Mouse (Mus musculus) forebrain, embryonic 12.5 days (tissue): ENCODE data around the gene Uqcrc2. TPM values are rescaled to one million over a fixed set of nuclear protein-coding genes. Genes with fewer than 3 reads are reported as not detected.

Source experiments
- ATAC-seq: fragments of 200-750 bp; cut with Nextera tagmentation; 2 replicates; pipeline ENCODE4 v1.8.0; 2017; ENCODE audit warnings: moderate TSS enrichment; ENCODE audit not compliant: low FRiP score
- H3K27ac ChIP-seq: fragments of 300-500 bp; sonication (generic); 2 replicates; pipeline ENCODE4 v1.5.1; 2016; ENCODE audit warnings: mild to moderate bottlenecking
- H3K27me3 ChIP-seq: fragments of 300-500 bp; sonication (generic); 2 replicates; pipeline ENCODE4 v1.6.1; 2016; ENCODE audit warnings: mild to moderate bottlenecking
- H3K36me3 ChIP-seq: fragments of 300-500 bp; sonication (generic); replicated peaks from 2 replicates; pipeline ENCODE4 v1.6.1; 2016; ENCODE audit warnings: mild to moderate bottlenecking
- H3K4me1 ChIP-seq: fragments of 300-500 bp; sonication (generic); 2 replicates; pipeline ENCODE4 v1.6.1; 2016
- H3K4me2 ChIP-seq: fragments of 300-500 bp; sonication (generic); 2 replicates; pipeline ENCODE4 v1.6.1; 2016; ENCODE audit warnings: mild to moderate bottlenecking, moderate library complexity
- H3K4me3 ChIP-seq: fragments of 300-500 bp; sonication (generic); replicated peaks from 2 replicates; pipeline ENCODE4 v1.5.1; 2016; ENCODE audit warnings: mild to moderate bottlenecking
- H3K9ac ChIP-seq: fragments of 300-500 bp; sonication (generic); 2 replicates; pipeline ENCODE4 v1.6.1; 2016; ENCODE audit warnings: mild to moderate bottlenecking
- H3K9me3 ChIP-seq: fragments of 300-500 bp; sonication (generic); 2 replicates; pipeline ENCODE4 v1.6.1; 2016
- WGBS: fragments of 180-500 bp; shearing (Covaris S2); methylation state at CpG from one replicate; pipeline ENCODE4 v1.1.7; 2016; 5-methylcytosine and 5-hydroxymethylcytosine counted together
- polyA plus RNA-seq: library from polyadenylated mRNA; unstranded; fragments of >200 nt; fragmentation: Nextera tagmentation; extraction: Ambion mirVana; gene quantifications from 2 replicates; pipeline ENCODE4 v1.2.1, GENCODE M21; 2016

The Uqcrc2 gene
- polyA plus RNA-seq, 1 experiment from 2014 or later: 178 TPM

DNA sequence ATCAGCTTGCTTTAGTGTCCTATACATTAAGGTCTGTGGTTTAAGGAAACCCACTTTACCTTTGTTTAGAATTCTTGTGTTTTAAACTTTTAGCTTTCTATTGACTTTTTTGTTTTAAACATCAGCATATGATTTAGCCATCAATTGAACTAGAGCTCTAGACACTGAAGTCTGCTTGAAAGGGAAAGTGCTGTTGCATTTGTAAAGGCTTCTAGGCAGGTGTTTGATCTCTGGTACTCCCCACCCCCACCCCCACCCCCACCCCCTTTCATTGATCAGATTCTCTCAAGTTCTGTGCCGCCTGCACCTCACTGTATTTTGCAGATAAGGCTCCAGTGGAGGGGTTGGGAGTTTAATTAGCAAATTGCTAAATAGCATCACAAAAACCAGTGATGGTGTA lies 60.7 kb downstream of the Uqcrc2 start:
- no peak overlapping the region for H3K4me2 ChIP-seq
- 53% methylated on average over 1 of the region's 1 CpGs for WGBS
- 0 out of 2 replicates have a peak, but pooled peaks cover 4% of the 10 kb centered on the region for H3K4me1 ChIP-seq
- H3K27me3 ChIP-seq: no peaks in the 10 kb centered on the region
- H3K27ac ChIP-seq: no peak overlapping the region
- H3K36me3 ChIP-seq: peaks cover 10% of the 10 kb centered on the region; the same call in 1 of the 2 replicates
- no peak for ATAC-seq
- no peak overlapping the region for H3K4me3 ChIP-seq
- H3K9me3 ChIP-seq: no peaks in the 10 kb centered on the region
- H3K9ac ChIP-seq: no peak overlapping the region

DNA sequence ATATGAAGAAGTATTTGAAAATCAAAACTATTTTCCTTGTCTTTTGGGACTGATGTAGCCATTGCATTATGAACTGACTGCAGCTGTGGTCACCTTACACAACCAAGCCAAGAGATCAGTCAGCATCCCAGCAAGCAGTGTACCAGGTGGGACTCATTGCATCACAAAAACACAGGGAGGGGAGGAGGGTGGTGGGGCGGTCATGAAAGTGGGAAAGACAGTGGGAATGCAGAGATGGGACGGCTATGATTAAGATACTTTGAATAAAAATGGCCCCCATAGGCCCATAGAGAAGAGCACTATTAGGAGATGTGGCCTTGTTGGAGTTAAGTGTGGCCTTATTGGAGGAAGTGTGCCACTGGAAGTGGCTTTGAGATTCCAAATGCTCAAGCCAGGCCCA lies 61.4 kb downstream of the Uqcrc2 start:
- WGBS: 92% methylated on average over 2 of the region's 2 CpGs
- H3K9ac ChIP-seq: no peak overlapping the region
- no peak overlapping the region for H3K4me3 ChIP-seq
- H3K27me3 ChIP-seq: no peaks in the 10 kb centered on the region
- H3K36me3 ChIP-seq: 0 out of 2 replicates have a peak, but pooled peaks cover 5% of the 10 kb centered on the region
- H3K4me2 ChIP-seq: no peak overlapping the region
- H3K9me3 ChIP-seq: no peaks in the 10 kb centered on the region
- H3K27ac ChIP-seq: no peak overlapping the region
- 0 out of 2 replicates have a peak, but pooled peaks cover 4% of the 10 kb centered on the region for H3K4me1 ChIP-seq
- ATAC-seq: no peak

DNA sequence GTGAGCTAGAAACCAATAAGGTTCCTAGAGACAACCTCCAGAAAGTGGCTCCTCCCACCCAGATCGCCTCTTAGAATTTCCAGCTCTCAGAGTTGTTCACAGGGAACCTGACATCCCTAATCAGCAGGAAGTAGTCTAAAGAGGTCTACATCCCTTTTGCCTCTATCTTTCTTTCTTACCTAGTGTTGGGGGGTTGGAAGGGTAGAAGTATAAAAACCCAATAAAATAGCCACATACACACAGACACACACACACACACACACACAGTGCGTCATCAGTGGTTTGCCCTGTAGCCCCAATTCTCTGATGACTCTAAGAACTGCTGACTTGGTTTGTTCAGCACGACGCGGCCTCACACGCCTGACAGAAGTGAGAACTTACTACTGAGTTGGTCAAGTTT lies 64.6 kb downstream of the Uqcrc2 start:
- Histone ChIP-seq H3K27ac (no peak overlapping the region), H3K4me2 (no peak overlapping the region), H3K4me1 (peaks cover 4% of the 10 kb centered on the region; the same call in 1 of the 2 replicates), H3K36me3 (no peaks in the 10 kb centered on the region), H3K9ac (no peak overlapping the region), H3K4me3 (no peak overlapping the region), H3K9me3 (no peaks in the 10 kb centered on the region), H3K27me3 (no peaks in the 10 kb centered on the region)
- ATAC-seq: no peak
- 87% methylated on average over 6 of the region's 6 CpGs for WGBS

DNA sequence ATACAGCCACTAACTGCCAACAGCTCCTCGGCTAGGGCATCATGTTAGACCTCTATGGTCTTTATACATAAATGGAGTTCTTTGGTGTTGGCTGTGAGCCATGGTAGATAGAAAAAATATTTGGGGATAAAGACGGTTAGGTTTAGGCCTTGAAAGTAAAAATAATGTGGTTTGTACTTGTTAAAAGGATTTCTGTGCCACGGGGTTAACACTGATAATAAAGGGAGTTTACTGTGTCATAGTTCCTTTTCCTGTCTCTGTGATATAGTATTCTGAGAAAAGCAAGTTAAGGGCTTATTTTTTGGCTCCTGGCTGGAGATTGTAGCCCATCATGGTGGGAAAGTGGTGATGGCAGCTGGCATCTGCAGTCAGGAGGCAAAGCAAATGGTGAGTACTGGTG lies 68.9 kb downstream of the Uqcrc2 start:
- Histone ChIP-seq H3K4me1 (peaks cover 3% of the 10 kb centered on the region; the same call in 1 of the 2 replicates), H3K9me3 (no peaks in the 10 kb centered on the region), H3K9ac (no peak overlapping the region), H3K27ac (no peak overlapping the region), H3K4me3 (no peak overlapping the region), H3K36me3 (no peaks in the 10 kb centered on the region), H3K4me2 (no peak overlapping the region), H3K27me3 (no peaks in the 10 kb centered on the region)
- WGBS: 88% methylated on average over 3 of the region's 3 CpGs
- ATAC-seq: no peak

Other genes with a start within 250 kb of the Uqcrc2 start
- gene Abca16, start 225.5 kb upstream of the Uqcrc2 start, polyA plus RNA-seq: 0.04 TPM in 1 of 2 replicates, not detected in the other
- 0.44 and 0.50 TPM in 2 replicates for gene Pdzd9, start 35.2 kb downstream of the Uqcrc2 start, polyA plus RNA-seq
- 17.4 and 18.1 TPM in 2 replicates for gene Mosmo, start 42.4 kb downstream of the Uqcrc2 start, polyA plus RNA-seq
- 0.42 and 0.88 TPM in 2 replicates for gene Vwa3a, start 104.1 kb downstream of the Uqcrc2 start, polyA plus RNA-seq
- gene Gm5737, start 177.2 kb downstream of the Uqcrc2 start, polyA plus RNA-seq: not detected in 2 replicates
- gene Eef2k, start 207.7 kb downstream of the Uqcrc2 start, polyA plus RNA-seq: 20.6 and 21.3 TPM in 2 replicates